Mouse (Mus musculus) gonadal fat pad, adult 2 months (tissue): Measurements from ENCODE around the gene Arhgef25. TPM values are rescaled to one million over a fixed set of nuclear protein-coding genes. Genes with fewer than 3 reads are reported as not detected.

Source experiments
- DNase-seq: peaks from one replicate; pipeline ENCODE4 v3.0.0-alpha.2; 2012; ENCODE audit warnings: low read depth
- polyA plus RNA-seq: library from polyadenylated mRNA; depleted of rRNA; stranded (reverse); fragments of >200 nt; gene quantifications from 2 replicates; pipeline ENCODE4 v1.2.3, GENCODE M21; 2012; rRNA removed

Gene Arhgef25
- polyA plus RNA-seq, result 25.7 and 29.6 TPM in 2 replicates

DNA sequence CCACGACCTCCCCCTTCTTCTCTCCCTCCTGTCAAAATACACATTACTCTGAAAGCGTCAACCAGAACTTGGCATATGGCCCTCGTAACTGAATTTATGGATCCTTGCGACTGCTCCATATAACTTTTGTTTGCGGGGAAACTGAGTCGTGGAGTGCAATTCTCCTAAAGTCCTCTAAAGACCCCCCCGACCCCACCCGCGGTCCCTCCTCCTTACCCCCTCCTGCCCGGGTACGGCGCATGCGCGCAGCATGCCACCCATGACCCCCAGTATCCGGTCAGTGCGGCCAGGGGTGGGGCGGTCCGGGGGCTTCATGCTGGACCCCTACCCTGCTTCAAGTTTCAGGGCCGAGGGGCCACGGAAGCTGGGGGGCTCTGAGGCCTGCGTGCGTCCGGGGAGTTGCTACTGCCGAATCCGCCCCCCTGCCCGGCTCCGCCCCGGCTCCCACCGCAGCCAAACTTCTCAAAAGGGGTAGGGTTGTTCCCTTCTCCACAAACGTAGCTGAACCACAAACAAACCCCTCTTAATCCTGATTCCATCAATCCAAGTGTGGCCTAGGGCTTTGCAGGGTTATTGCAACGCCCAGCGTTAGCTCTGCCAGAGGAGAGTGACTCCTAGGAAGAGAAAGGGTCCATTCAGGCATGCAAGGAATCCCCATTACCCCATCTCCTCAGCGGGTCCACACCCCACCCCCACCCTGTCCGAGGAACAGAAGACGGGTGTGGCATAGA, at the start of gene Arhgef25:
Gene Arhgef25 (minus strand): TSS at position 433 of the 731 bp plus-strand sequence.
- DNase-seq, result no peak

- no peak for DNase-seq
Observed at GRCm38 (mm10) chr10:127238241-127238824, 48.5 kb upstream of the Arhgef25 start.

GRCm38 (mm10) chr10:127236541-127236940, 46.7 kb upstream of the Arhgef25 start:
- DNase-seq, result no peak

DNA sequence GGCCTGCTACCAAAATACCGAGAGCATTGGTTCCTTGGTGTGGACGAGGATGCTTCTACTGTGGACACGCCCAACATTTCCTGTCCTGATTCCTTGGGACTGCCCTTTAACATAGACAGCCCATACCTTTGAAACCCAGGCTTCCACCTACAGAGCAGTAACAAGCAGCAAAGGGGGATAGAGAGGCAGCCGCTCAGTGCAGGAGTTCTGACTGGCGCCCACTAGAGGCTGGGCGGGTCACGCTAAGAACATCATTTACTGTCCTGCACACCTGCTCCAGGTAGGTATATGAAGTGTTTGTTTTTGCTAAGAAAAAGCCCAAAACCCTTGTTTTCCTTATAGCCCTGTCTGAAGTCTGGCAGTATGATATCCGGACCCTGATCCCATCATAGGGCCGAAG, 43.3 kb upstream of the Arhgef25 start:
- no peak for DNase-seq

DNA sequence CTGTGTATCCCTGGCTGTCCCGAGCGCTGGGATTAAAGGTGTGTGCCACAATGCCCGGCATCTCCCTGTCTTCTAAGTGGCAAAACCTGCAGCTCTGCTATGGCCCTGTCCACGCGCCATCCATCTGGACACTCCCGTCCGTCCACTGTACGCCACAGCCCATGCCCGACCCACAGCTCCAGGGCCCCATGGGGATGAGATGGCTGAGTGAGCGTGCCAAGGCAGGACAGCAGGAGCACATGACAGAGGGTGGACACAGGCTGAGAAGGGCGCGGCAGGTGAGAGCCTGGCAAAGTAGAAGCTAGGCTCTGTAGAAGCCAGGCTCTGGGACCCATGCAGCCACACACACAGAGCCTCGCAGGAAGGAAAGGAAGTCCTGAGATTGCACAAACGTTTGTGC, 41.9 kb upstream of the Arhgef25 start:
- no peak for DNase-seq

DNA sequence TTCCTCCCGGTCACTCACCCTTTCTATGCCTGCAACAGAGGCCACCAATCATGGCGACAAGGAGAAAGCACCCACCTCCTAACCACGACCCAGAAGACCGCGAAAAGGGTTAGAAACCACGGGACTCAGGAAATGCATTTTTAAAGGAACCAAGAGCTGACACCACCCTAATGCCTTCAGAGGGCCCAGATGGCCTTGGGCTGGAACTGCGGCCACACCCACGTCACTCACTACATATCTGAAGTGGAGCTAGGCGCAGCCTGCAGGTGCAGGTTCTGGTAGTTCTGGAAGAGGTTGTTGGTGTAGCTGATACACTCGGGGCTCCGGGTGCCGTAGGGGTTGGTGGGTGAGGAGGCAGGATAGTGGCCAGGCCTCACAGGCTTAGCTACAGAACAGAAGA, 40.8 kb upstream of the Arhgef25 start:
- DNase-seq, result no peak

- no peak for DNase-seq
Observed at GRCm38 (mm10) chr10:127228897-127229296, 39.0 kb upstream of the Arhgef25 start.

- no peak for DNase-seq
Observed at GRCm38 (mm10) chr10:127227163-127227562, 37.3 kb upstream of the Arhgef25 start.

DNA sequence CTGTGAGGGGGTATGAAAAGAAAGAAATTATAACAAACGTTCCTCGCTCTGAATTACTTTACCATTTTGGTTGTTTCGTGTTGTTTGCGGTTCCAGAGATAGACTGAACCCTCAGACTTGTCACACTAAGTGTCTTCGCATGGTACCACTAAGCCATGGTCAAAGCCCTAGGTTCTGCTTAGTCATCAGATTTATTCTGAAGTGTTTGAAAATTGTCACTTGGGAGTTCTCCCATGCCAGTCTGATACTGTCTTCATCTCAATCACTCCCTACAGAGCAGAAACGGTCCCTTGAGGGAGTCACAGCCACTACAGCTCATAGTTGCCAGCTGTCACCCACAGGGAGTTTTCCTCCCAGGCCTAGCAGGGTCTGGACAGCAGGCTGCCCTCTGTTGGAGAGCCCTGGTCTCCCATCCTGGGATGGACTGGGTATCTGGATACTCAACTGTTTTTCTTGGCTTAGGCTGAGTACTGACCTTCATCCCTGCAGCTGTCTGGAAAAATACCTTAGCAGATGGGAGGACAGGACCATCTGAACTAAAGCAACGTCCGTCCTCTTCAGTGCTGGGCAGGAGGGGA, 36.5 kb upstream of the Arhgef25 start:
- no peak for DNase-seq

- DNase-seq, result no peak
Observed at GRCm38 (mm10) chr10:127225732-127226131, 35.8 kb upstream of the Arhgef25 start.

DNA sequence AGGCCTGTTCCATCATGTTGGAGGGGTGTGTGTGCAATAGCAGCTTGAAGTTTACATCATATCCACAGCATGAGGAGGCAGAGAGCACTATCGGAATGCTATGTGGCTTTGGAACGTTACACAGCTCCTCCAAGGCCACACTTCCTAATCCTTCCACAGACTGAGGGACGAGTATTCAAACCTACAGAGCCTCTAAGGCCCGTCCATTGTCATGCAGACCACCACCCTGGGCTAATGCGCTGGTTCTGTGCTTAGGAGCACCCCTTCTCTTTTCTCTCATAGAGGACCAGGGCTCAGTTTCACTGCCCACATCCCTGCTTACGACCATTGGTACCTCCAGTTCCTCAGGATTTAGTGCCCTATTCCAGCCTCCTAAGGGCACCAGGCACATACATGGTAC, 35.3 kb upstream of the Arhgef25 start:
- no peak for DNase-seq

GRCm38 (mm10) chr10:127218339-127218738, 28.5 kb upstream of the Arhgef25 start:
- DNase-seq, result no peak

DNA sequence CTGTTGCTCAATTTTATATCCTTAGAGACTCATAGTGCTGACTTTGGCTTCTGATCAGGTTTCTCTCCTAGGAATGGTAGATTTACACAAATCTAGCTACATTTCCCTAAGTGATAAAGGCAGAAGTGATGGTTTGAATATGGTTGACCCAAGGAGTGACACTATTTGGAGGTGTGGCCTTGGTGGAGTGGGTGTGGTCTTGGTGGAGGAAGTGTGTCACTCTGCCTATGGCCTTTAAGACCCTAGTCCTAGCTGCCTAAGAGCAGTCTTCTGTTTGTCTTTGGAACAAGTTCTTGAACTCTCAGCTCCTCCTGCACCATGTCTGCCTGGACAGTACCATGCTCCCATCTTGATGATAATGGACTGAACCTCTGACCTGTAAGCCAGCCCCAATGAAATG, 27.3 kb upstream of the Arhgef25 start:
- DNase-seq, result no peak

- no peak for DNase-seq
Observed at GRCm38 (mm10) chr10:127216456-127216855, 26.6 kb upstream of the Arhgef25 start.

GRCm38 (mm10) chr10:127214422-127214803, 24.5 kb upstream of the Arhgef25 start:
- DNase-seq, result no peak

DNA sequence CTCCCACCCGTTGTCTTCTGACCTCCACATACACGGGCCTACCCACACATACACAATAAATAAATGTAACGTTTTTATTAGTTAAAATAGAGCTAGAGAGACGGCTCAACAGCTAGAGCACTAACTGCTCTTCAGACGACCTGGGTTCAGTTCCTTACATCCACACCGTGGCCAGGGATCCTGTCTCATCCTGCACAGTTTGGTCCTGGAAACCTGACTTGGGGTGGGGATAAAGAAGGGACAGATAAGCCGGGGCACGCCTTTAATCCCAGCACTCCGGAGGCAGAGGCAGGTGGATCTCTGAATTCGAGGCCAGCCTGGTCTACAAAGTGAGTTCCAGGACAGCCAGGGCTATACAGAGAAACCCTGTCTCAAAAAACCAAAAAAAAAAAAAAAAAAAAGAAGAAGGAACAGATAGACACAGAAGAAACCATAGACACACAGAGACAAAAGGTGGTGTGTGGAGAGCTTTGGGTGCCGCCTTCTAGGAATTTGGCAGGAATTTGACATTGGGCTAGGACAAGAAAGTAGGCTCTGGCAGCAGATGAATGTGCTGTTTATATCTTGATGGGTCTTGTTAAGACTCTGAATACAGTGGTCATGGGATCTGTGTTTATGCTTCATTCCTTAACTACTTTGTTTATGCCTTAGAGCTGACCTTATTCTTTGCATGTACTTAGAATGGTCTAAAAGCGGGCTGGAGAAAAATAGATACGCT, 24.0 kb upstream of the Arhgef25 start:
- no peak for DNase-seq

DNA sequence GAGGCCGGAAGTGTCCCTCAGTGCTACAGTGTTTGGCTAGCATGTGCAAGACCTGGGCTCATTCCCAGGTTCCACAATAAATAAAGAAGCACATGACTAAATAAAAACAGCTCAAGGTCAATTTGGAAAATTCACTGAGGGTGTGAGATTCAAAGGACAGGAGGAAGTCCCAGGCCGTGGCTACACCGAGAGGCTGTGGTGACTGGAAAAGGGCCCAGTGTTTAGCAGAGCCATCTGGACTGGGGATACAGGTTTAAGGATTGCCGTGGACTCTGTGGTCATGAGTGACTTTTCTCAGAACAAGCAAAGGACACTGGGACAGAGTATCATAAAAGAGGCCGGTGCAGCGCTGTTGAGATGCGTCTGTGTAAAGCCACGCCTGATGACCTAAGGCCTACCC, 23.4 kb upstream of the Arhgef25 start:
- DNase-seq, result no peak

DNA sequence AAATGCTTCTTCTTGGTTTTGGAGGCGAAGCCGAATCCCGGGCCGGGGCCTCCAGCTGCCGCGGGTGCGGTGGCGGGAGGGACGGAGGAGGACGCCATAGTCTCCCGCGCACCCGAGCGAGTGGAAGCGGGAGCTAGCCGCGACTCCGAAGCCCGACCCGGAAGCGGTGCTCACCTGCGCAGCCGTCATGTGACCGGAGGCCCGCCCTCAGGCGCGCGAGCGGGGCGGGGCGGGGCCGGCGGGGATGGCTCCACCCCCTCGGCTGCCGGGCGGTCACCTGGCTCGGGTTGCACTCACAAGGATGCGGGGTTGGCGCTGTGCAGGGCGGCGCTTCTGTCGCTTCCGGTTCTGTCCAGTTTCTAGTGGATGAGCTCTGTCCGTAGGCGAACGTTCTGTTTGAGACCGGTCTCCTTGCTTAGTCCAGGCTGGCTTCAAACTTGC, 21.6 kb upstream of the Arhgef25 start, which contains the start of gene Pip4k2c:
Gene Pip4k2c (minus strand): TSS at position 172 of the 441 bp plus-strand sequence.
- DNase-seq, result peak; percentile 38

DNA sequence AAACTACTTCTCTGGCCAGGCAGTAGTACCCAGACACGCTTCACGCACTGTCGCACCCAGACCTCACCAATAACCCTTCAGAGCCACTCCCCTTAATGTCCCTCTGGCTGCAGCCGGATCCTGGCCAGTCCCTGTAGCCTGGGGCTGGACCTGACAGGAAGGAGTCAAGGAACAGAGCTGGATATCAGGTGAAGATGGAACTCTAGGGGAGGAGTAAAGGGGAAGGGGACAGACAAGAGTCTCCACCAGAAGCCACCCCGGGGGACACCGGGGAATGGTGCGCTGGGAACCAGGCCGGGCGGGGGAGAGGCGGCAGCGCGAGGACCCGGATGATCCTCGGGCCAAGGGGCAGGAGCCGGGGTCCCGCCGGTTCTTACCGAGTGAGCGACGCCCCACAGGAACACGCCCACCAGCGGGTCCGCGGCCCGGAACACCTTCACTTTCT, 21.1 kb upstream of the Arhgef25 start:
- no peak for DNase-seq

DNA sequence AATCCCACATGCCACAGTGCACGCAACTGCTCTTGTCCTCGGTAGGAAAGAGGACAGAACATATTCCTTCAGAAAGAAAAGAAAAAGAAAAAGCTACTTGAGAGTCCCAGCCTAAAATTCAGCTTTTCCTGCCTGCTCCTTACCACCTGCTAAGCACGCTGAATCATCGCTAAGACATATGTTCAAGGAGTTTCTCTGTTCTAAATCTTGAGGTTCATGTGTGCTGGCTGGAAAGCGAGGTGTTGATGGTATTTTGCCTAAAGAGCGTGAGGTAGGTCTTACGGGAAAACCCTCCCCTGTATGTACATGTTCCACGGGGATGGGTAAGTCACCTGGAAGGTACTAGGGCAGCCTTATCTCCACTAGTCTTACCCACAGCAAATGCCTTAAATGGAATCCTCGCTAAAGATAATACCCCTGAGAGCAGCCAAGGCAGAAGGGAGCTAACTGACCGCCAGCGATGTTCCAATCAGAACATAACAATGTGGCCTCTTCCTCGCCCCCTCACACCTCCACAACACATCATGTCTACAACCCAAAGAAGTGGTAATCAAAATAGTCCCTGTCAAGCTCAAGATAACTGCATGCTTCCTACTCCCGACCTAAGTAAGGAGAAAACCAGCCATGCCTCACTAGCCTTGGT, 20.2 kb upstream of the Arhgef25 start:
- no peak for DNase-seq

DNA sequence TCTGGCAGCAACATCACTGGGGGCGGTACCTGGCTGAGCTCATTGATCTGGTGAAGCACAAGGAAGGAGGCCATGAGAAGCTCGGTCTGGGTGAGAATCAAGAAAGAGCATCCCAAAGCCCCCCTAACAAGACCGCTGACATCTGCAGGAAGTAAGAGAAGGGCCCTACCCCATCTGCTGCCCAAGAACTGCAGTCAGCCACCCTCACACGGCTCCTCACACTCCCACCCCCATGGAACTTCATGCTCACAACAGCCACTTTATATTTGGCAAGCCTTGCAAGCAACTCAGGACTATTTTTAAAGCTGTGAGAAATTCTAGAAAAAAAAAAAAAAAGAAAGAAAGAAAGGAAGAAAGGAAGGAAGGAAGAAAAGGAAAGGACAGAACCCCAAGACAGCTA, 19.0 kb upstream of the Arhgef25 start:
- no peak for DNase-seq

- no peak for DNase-seq
Observed at GRCm38 (mm10) chr10:127205373-127205772, 15.5 kb upstream of the Arhgef25 start.
